9 mouse cellular contexts compared by ENCODE assay signal in the genomic region with DNA sequence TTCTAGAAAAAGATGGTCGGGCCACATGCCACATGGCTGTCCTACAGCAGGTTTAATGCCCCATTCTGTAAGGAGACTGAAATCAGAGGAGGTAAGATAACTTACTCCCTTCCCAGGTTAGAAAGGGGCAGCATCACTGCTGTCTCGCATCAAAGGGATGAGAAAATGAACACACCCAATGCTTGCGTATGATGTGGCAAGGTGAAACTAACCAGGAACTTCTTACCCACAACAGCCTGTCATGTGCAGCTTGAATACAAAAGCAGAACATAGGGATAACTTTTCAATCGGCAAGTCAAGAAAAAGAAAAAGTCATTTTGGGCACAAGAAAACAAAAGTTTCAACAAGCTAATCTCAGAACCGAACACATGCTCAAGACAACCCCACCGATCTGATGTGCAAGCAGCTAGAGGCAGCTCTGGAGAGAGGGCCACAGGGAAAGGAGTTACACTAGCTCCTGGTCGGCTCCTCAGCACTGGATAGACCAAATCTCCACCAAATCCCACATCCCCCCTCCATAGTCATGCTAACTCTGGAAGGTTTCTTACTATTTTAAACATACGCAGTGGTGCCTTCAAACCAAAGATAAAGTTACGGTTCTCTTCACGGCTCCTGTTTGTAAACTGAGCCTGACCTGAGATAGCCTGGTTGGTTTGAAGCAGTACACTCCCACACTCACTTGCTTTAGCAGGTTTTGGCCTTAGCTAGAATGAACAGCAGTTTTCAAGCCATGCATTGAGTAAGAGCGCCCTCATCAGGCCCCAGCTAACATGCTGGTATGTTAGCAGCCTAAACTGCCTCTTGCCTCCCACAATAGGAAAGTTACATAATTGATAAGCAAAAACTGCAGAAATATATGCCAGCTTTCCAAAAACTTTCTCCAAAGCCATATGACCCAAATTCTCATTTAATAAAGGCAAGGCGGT. TPM values are rescaled to one million over a fixed set of nuclear protein-coding genes. Genes with fewer than 3 reads are reported as not detected.
DNase-seq lines count a peak whose midpoint lies in the region; ATAC-seq and TF ChIP-seq lines count a peak whose summit lies in the region.
"Had no signal": no experiment of that assay in that cellular context is flagged by ENCODE, and none has a peak within 500 bp of the region (broad histone marks: within the 10 kb centered on the region; RNA-seq: fewer than 3 reads in every experiment).

No protein-coding gene starts in this region.

- no peak overlapping the region for H3K9ac ChIP-seq in hindbrain, embryonic 12.5 days
- no peak overlapping the region for H3K9ac ChIP-seq in liver, postnatal 0 days (replicated peaks)
- H3K9ac ChIP-seq: lung, embryonic 15.5 days had no signal

- no peaks in the 10 kb centered on the region for H3K27me3 ChIP-seq in hindbrain, embryonic 10.5 days (ENCODE audit: insufficient read depth, poor library complexity, severe bottlenecking)
- no peaks in the 10 kb centered on the region for H3K27me3 ChIP-seq in hindbrain, embryonic 12.5 days
- H3K27me3 ChIP-seq in liver, postnatal 0 days (ENCODE audit: insufficient read depth, low read length): no peaks in the 10 kb centered on the region
- H3K27me3 ChIP-seq: lung, embryonic 15.5 days had no signal

- no peak for TF ChIP-seq EP300 in liver, postnatal 0 days (IDR thresholded peaks at IDR 0.05; ENCODE audit: low read depth)

- DNase-seq in hindbrain, embryonic 10.5 days (ENCODE audit: low spot score): peak; percentile 60
- DNase-seq in cerebellum, adult 18-20 months: peak; percentile 64 to 65
- peak; percentile 61 for DNase-seq in forelimb bud, embryonic 11.5 days (ENCODE audit: low read depth, low spot score)
- peak; percentile 24 to 72 for DNase-seq in kidney, postnatal 36 days
- no peak for DNase-seq in liver, postnatal 0 days
- peak; percentile 84 for DNase-seq in retina, postnatal 1 day

- 67% methylated on average over 12 of the region's 12 CpGs for WGBS in hindbrain, embryonic 10.5 days
- WGBS in hindbrain, embryonic 12.5 days: 65% methylated on average over 12 of the region's 12 CpGs
- 57% methylated on average over 12 of the region's 12 CpGs for WGBS in liver, postnatal 0 days (ENCODE audit: insufficient replicate concordance)

- H3K4me2 ChIP-seq in hindbrain, embryonic 12.5 days (replicated peaks): no peak overlapping the region
- H3K4me2 ChIP-seq in liver, postnatal 0 days (ENCODE audit: low read depth, low read length): no peak overlapping the region
- H3K4me2 ChIP-seq: lung, embryonic 15.5 days had no signal

- no peaks in the 10 kb centered on the region for H3K36me3 ChIP-seq in hindbrain, embryonic 10.5 days
- H3K36me3 ChIP-seq in hindbrain, embryonic 12.5 days: no peaks in the 10 kb centered on the region
- H3K36me3 ChIP-seq in liver, postnatal 0 days (replicated peaks; ENCODE audit: insufficient read depth, low read length): no peaks in the 10 kb centered on the region
- H3K36me3 ChIP-seq: lung, embryonic 15.5 days had no signal

- no peak for ATAC-seq in hindbrain, embryonic 12.5 days (ENCODE audit: low FRiP score)
- no peak for ATAC-seq in liver, postnatal 0 days
- ATAC-seq in megakaryocyte-erythroid progenitor cell, adult 5-6 weeks (replicated peaks; ENCODE audit: low FRiP score, low TSS enrichment, poor library complexity, severe bottlenecking): no peak

- H3K9me3 ChIP-seq in hindbrain, embryonic 10.5 days: no peaks in the 10 kb centered on the region
- no peaks in the 10 kb centered on the region for H3K9me3 ChIP-seq in hindbrain, embryonic 12.5 days (replicated peaks)
- H3K9me3 ChIP-seq in liver, postnatal 0 days (ENCODE audit: low read length): no peaks in the 10 kb centered on the region
- H3K9me3 ChIP-seq: lung, embryonic 15.5 days had no signal

- H3K4me1 ChIP-seq in hindbrain, embryonic 10.5 days (replicated peaks): no peaks in the 10 kb centered on the region
- no peaks in the 10 kb centered on the region for H3K4me1 ChIP-seq in hindbrain, embryonic 12.5 days
- H3K4me1 ChIP-seq in liver, postnatal 0 days (ENCODE audit: insufficient read depth): no peaks in the 10 kb centered on the region
- H3K4me1 ChIP-seq: lung, embryonic 15.5 days had no signal

- no peak overlapping the region for H3K4me3 ChIP-seq in hindbrain, embryonic 10.5 days
- no peak overlapping the region for H3K4me3 ChIP-seq in hindbrain, embryonic 12.5 days
- no peak overlapping the region for H3K4me3 ChIP-seq in liver, postnatal 0 days (ENCODE audit: low read depth, low read length)
- H3K4me3 ChIP-seq: lung, embryonic 15.5 days had no signal

- peak; percentile 58 for TF ChIP-seq CTCF in liver, postnatal 0 days (IDR thresholded peaks at IDR 0.05; ENCODE audit: low read depth)

- no peak overlapping the region for H3K27ac ChIP-seq in hindbrain, embryonic 10.5 days
- H3K27ac ChIP-seq in hindbrain, embryonic 12.5 days: no peak overlapping the region
- no peak overlapping the region for H3K27ac ChIP-seq in liver, postnatal 0 days (ENCODE audit: low read depth)
- H3K27ac ChIP-seq: lung, embryonic 15.5 days had no signal

RNA-seq across cellular contexts. Expression of gene Vamp9, which starts 14.3 kb away (rescaled TPM):
- polyA plus RNA-seq in hindbrain, embryonic 10.5 days (2016; fragmentation: Nextera tagmentation; extraction: Ambion mirVana): 0.82 TPM in 1 of 2 replicates, not detected in the other
- polyA plus RNA-seq in hindbrain, embryonic 12.5 days (2016; fragmentation: Nextera tagmentation; extraction: Ambion mirVana): 0.50 TPM in 1 of 2 replicates, not detected in the other
- polyA plus RNA-seq in liver, postnatal 0 days (2015; fragmentation: Nextera tagmentation; extraction: Ambion mirVana): 0.15 TPM in 1 of 2 replicates, not detected in the other
- not detected in 2 replicates for total RNA-seq in megakaryocyte-erythroid progenitor cell, adult 5-6 weeks (2014; fragmentation: Nextera tagmentation)
- not detected in 2 replicates for total RNA-seq in megakaryocyte-erythroid progenitor cell, adult 5-6 weeks (2017)
